Mouse (Mus musculus) c-Kit-negative CD71-positive TER-119-positive erythroid progenitor cells, embryonic 14.5 days (primary cell): ENCODE data around the gene Zzef1.

Experiments used
- DNase-seq: peaks from one replicate; pipeline ENCODE4 v3.0.0-alpha.2; 2013; ENCODE audit warnings: low read depth, low spot score

The Zzef1 gene

GRCm38 (mm10) chr11:72908391-72908790, 112.4 kb downstream of the Zzef1 start:
- DNase-seq = no peak

- DNase-seq = no peak
These were observed 121.4 kb downstream of the Zzef1 start for GRCm38 (mm10) chr11:72917299-72917996.

- no peak for DNase-seq
These were observed 127.1 kb downstream of the Zzef1 start for GRCm38 (mm10) chr11:72923116-72923515.

GRCm38 (mm10) chr11:72924458-72924857, 128.4 kb downstream of the Zzef1 start:
- no peak for DNase-seq

- DNase-seq = no peak
These were observed 129.0 kb downstream of the Zzef1 start for GRCm38 (mm10) chr11:72925067-72925466.

GRCm38 (mm10) chr11:72926226-72926890, 130.3 kb downstream of the Zzef1 start:
- no peak for DNase-seq

- DNase-seq = no peak
These were observed 132.5 kb downstream of the Zzef1 start for GRCm38 (mm10) chr11:72928516-72928915.

GRCm38 (mm10) chr11:72940208-72941143, 144.4 kb downstream of the Zzef1 start:
- peak; percentile 15 for DNase-seq

- no peak for DNase-seq
These were observed 149.2 kb downstream of the Zzef1 start for GRCm38 (mm10) chr11:72944996-72945793.

GRCm38 (mm10) chr11:72945875-72946559, 150.0 kb downstream of the Zzef1 start:
- no peak for DNase-seq

- DNase-seq = no peak
These were observed 150.6 kb downstream of the Zzef1 start for GRCm38 (mm10) chr11:72946560-72947119.

- DNase-seq = no peak
These were observed 151.8 kb downstream of the Zzef1 start for GRCm38 (mm10) chr11:72947840-72948239.

GRCm38 (mm10) chr11:72948254-72948653, 152.2 kb downstream of the Zzef1 start:
- DNase-seq = no peak

- DNase-seq = no peak
These were observed 155.3 kb downstream of the Zzef1 start for GRCm38 (mm10) chr11:72951137-72952000.

- no peak for DNase-seq
These were observed 156.2 kb downstream of the Zzef1 start for GRCm38 (mm10) chr11:72952226-72952625.

GRCm38 (mm10) chr11:72952697-72953096, 156.7 kb downstream of the Zzef1 start:
- DNase-seq = no peak

- DNase-seq = no peak
These were observed 157.1 kb downstream of the Zzef1 start for GRCm38 (mm10) chr11:72953116-72953439.

GRCm38 (mm10) chr11:72953440-72954151, 157.6 kb downstream of the Zzef1 start:
- no peak for DNase-seq

- no peak for DNase-seq
These were observed 158.2 kb downstream of the Zzef1 start for GRCm38 (mm10) chr11:72954216-72954615.
